Mouse (Mus musculus) lung, postnatal 10 days (tissue): ENCODE data around the gene Gm3415.
A peak's percentile ranks its signal among the peaks of the same experiment; 100 is the strongest.
"Not testable (repeated sequence)": the region's sequence is repeated elsewhere in the genome, so short reads cannot be mapped to it uniquely, and the experiment has no call there.

Experiments
- DNase-seq: peaks from one replicate; pipeline ENCODE4 v3.0.0; 2021

Gene Gm3415

GRCm38 (mm10) chr5:146555836-146556235 is at the start of gene Gm3415:
TSS of gene Gm3415 (plus strand) at chr5:146556136.
- DNase-seq, result not testable (repeated sequence)

- DNase-seq, result not testable (repeated sequence)
These were observed 42.1 kb upstream of the Gm3415 start, which contains the start of gene Gm3402 for GRCm38 (mm10) chr5:146513823-146514222. TSS of gene Gm3402 (plus strand) at chr5:146514123.

- DNase-seq, result not testable (repeated sequence)
These were observed 30.4 kb upstream of the Gm3415 start, which contains the start of gene Gm3404 for GRCm38 (mm10) chr5:146525501-146525900. TSS of gene Gm3404 (plus strand) at chr5:146525801.

- DNase-seq, result not testable (repeated sequence)
These were observed 18.6 kb upstream of the Gm3415 start, which contains the start of gene Gm3409 for GRCm38 (mm10) chr5:146537347-146537746. TSS of gene Gm3409 (plus strand) at chr5:146537647.

- no peak for DNase-seq
These were observed 8.3 kb downstream of the Gm3415 start for GRCm38 (mm10) chr5:146564259-146564658.

GRCm38 (mm10) chr5:146567054-146567453 is 11.1 kb downstream of the Gm3415 start:
- peak; percentile 7 for DNase-seq

- not testable (repeated sequence) for DNase-seq
These were observed 14.2 kb downstream of the Gm3415 start for GRCm38 (mm10) chr5:146570179-146570578.

GRCm38 (mm10) chr5:146571830-146572734 is 16.1 kb downstream of the Gm3415 start:
- DNase-seq, result not testable (repeated sequence)

GRCm38 (mm10) chr5:146572735-146573042 is 16.8 kb downstream of the Gm3415 start:
- DNase-seq, result not testable (repeated sequence)

- no peak for DNase-seq
These were observed 20.7 kb downstream of the Gm3415 start for GRCm38 (mm10) chr5:146576668-146577067.

- no peak for DNase-seq
These were observed 28.2 kb downstream of the Gm3415 start for GRCm38 (mm10) chr5:146584156-146584477.

- no peak for DNase-seq
These were observed 28.8 kb downstream of the Gm3415 start, which contains the start of gene Gpr12 for GRCm38 (mm10) chr5:146584478-146585306. TSS of gene Gpr12 (minus strand) at chr5:146585239.

GRCm38 (mm10) chr5:146585307-146585651 is 29.3 kb downstream of the Gm3415 start:
- DNase-seq, result no peak

- no peak for DNase-seq
These were observed 30.6 kb downstream of the Gm3415 start for GRCm38 (mm10) chr5:146586357-146587070.

GRCm38 (mm10) chr5:146590987-146591386 is 35.1 kb downstream of the Gm3415 start:
- DNase-seq, result no peak

- no peak for DNase-seq
These were observed 35.7 kb downstream of the Gm3415 start for GRCm38 (mm10) chr5:146591636-146592035.

GRCm38 (mm10) chr5:146592580-146592979 is 36.6 kb downstream of the Gm3415 start:
- DNase-seq, result no peak

- no peak for DNase-seq
These were observed 40.9 kb downstream of the Gm3415 start for GRCm38 (mm10) chr5:146596612-146597502.

- no peak for DNase-seq
These were observed 41.6 kb downstream of the Gm3415 start for GRCm38 (mm10) chr5:146597503-146597874.

GRCm38 (mm10) chr5:146598215-146599119 is 42.5 kb downstream of the Gm3415 start:
- no peak for DNase-seq

- DNase-seq, result not testable (repeated sequence)
These were observed 43.3 kb downstream of the Gm3415 start for GRCm38 (mm10) chr5:146599216-146599615.
